Mouse (Mus musculus) liver, adult 2 months (tissue): ENCODE measurements around the gene Spaca9. TPM values are rescaled to one million over a fixed set of nuclear protein-coding genes. Genes with fewer than 3 reads are reported as not detected.

Source experiments
- DNase-seq: peaks from one replicate; pipeline ENCODE4 v3.0.0-alpha.2; 2011; ENCODE audit warnings: low read depth, low spot score; ENCODE audit errors: extremely low read depth
- H3K27ac ChIP-seq: fragments of 200-500 bp; replicated peaks from 2 replicates; pipeline ENCODE4 v1.5.1; 2012; ENCODE audit warnings: low read depth, mild to moderate bottlenecking, control low read depth, inconsistent platforms, low read length; ENCODE audit not compliant: insufficient read depth
- H3K27me3 ChIP-seq: fragments of 200-500 bp; 2 replicates; pipeline ENCODE4 v1.6.1; 2012; ENCODE audit warnings: mild to moderate bottlenecking, moderate library complexity, low read length, inconsistent platforms; ENCODE audit not compliant: control insufficient read depth, insufficient read depth
- H3K36me3 ChIP-seq: fragments of 200-500 bp; 2 replicates; pipeline ENCODE4 v1.6.1; 2012; ENCODE audit warnings: low read length, inconsistent platforms; ENCODE audit not compliant: control insufficient read depth, insufficient read depth
- H3K4me1 ChIP-seq: fragments of 200-500 bp; 2 replicates; pipeline ENCODE4 v1.6.1; 2011; ENCODE audit warnings: low read length; ENCODE audit not compliant: control insufficient read depth, insufficient read depth
- H3K4me3 ChIP-seq: fragments of 200-500 bp; 2 replicates; pipeline ENCODE4 v1.5.1; 2011; ENCODE audit warnings: low read depth, mild to moderate bottlenecking, control low read depth, low read length, moderate library complexity; ENCODE audit not compliant: insufficient read depth
- H3K79me2 ChIP-seq: fragments of 200-500 bp; 2 replicates; pipeline ENCODE4 v1.6.1; 2012; ENCODE audit warnings: inconsistent platforms, mild to moderate bottlenecking, low read length, moderate library complexity; ENCODE audit not compliant: control insufficient read depth, insufficient read depth
- H3K9ac ChIP-seq: fragments of 200-500 bp; 2 replicates; pipeline ENCODE4 v1.6.1; 2012; ENCODE audit warnings: low read depth, mild to moderate bottlenecking, control low read depth, inconsistent platforms, low read length
- CTCF ChIP-seq: fragments of 200-500 bp; IDR thresholded peaks from 2 replicates; pipeline ENCODE4 v1.5.1; 2011; ENCODE audit warnings: low read depth, low read length, control low read depth
- POLR2A ChIP-seq: fragments of 200-500 bp; IDR thresholded peaks from 2 replicates; pipeline ENCODE4 v1.6.1; 2011; ENCODE audit warnings: low read length, control low read depth; ENCODE audit not compliant: insufficient read depth; ENCODE audit errors: extremely low read depth
- WGBS: fragments of 180-500 bp; shearing (Covaris S2); methylation state at CpG from one replicate; pipeline ENCODE4 v1.1.7; 2018; 5-methylcytosine and 5-hydroxymethylcytosine counted together
- polyA plus RNA-seq: library from polyadenylated mRNA; depleted of rRNA; stranded (reverse); fragments of >200 nt; gene quantifications from 2 replicates; pipeline ENCODE4 v1.2.3, GENCODE M21; 2012
- total RNA-seq: library from RNA; depleted of rRNA; stranded (reverse); fragments of >200 nt; gene quantifications from 2 replicates; pipeline ENCODE4 v1.2.3, GENCODE M21; 2014

Spaca9 gene
- total and polyA plus RNA-seq, 2 experiments, result 0.26 TPM; not detected in 1

- WGBS, result 78% methylated on average over 4 of the region's 4 CpGs
- no peak for DNase-seq
- Histone ChIP-seq H3K79me2 (no peaks in the 10 kb centered on the region), H3K9ac (no peak overlapping the region), H3K4me1 (no peaks in the 10 kb centered on the region), H3K4me3 (no peak overlapping the region), H3K27me3 (no peaks in the 10 kb centered on the region), H3K27ac (no peak overlapping the region), H3K36me3 (peaks cover 50% of the 10 kb centered on the region)
- TF ChIP-seq CTCF (no peak), POLR2A (no peak)
Measured at GRCm38 (mm10) chr2:28681718-28682117, 17.8 kb downstream of the Spaca9 start.

DNA sequence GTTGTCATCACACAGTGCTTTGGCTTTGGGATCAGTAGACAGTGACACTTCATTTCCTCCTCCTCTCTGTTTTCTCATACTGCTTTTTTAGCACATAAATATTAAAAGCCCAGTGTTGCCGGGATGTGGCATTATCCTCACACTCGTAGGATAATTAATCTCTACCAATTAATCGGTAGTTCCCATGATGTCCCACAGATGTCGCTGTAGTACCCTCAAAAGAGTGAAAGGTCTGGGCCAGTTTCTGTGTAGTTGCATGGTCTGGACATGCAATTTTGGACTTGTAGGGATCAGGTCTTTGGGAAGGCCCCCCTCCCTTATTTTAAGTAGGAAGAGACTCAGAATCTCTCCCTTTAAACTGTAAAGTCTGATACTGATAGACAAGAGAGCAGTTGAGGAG is 18.8 kb downstream of the Spaca9 start:
- Histone ChIP-seq H3K9ac (no peak overlapping the region), H3K27me3 (no peaks in the 10 kb centered on the region), H3K79me2 (no peaks in the 10 kb centered on the region), H3K4me3 (no peak overlapping the region), H3K4me1 (no peaks in the 10 kb centered on the region), H3K27ac (no peak overlapping the region), H3K36me3 (peaks cover 49% of the 10 kb centered on the region)
- WGBS, result 47% methylated on average over 4 of the region's 4 CpGs
- DNase-seq, result no peak
- TF ChIP-seq CTCF, result no peak
- no peak for TF ChIP-seq POLR2A

GRCm38 (mm10) chr2:28676005-28676404 is 23.5 kb downstream of the Spaca9 start:
- H3K36me3 ChIP-seq, result peaks cover 63% of the 10 kb centered on the region

GRCm38 (mm10) chr2:28671438-28671837 is 28.1 kb downstream of the Spaca9 start:
- TF ChIP-seq POLR2A, result no peak
- no peak for TF ChIP-seq CTCF
- Histone ChIP-seq H3K27me3 (no peaks in the 10 kb centered on the region), H3K9ac (no peak overlapping the region), H3K79me2 (no peaks in the 10 kb centered on the region), H3K27ac (no peak overlapping the region), H3K4me1 (no peaks in the 10 kb centered on the region), H3K4me3 (no peak overlapping the region), H3K36me3 (peaks cover 63% of the 10 kb centered on the region)
- 74% methylated on average over 2 of the region's 2 CpGs for WGBS
- no peak for DNase-seq

More at GRCm38 (mm10) chr2:28676005-28676404, 23.5 kb downstream of the Spaca9 start:
- Histone ChIP-seq H3K27ac (no peak overlapping the region), H3K79me2 (no peaks in the 10 kb centered on the region), H3K4me3 (no peak overlapping the region), H3K27me3 (no peaks in the 10 kb centered on the region), H3K9ac (no peak overlapping the region), H3K4me1 (no peaks in the 10 kb centered on the region)
- DNase-seq, result no peak
- WGBS, result 71% methylated on average over 8 of the region's 8 CpGs
- TF ChIP-seq POLR2A, result no peak
- no peak for TF ChIP-seq CTCF

- no peak overlapping the region for H3K4me3 ChIP-seq
- no peaks in the 10 kb centered on the region for H3K4me1 ChIP-seq
- H3K36me3 ChIP-seq, result peaks cover 59% of the 10 kb centered on the region
- no peak overlapping the region for H3K27ac ChIP-seq
- H3K27me3 ChIP-seq, result no peaks in the 10 kb centered on the region
- no peak for TF ChIP-seq CTCF
- no peak for TF ChIP-seq POLR2A
- H3K9ac ChIP-seq, result no peak overlapping the region
- no peaks in the 10 kb centered on the region for H3K79me2 ChIP-seq
- WGBS, result 89% methylated on average over 3 of the region's 3 CpGs
- DNase-seq, result no peak
Measured at GRCm38 (mm10) chr2:28665818-28666217, 33.7 kb downstream of the Spaca9 start.

DNA sequence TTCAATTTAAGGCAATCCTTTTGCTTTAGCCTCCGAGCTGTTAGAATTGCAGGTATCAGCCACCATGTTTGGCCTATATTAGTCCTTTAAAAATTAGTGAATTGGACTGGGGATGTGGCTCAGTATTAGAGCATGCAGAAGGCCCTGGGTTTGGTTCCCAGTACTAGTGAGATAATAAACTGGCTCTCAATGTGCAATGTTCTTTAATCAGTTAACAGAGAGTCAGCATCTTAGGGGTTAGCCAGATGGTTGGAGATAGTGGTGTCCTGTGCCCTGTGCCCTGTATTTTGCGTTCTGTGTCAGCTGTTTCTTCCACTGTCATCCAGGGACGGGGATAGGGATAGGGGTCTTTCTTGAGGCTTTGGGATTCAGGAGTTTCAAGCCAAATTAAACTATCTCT is 36.6 kb downstream of the Spaca9 start:
- Histone ChIP-seq H3K36me3 (peaks cover 55% of the 10 kb centered on the region), H3K4me3 (no peak overlapping the region), H3K27ac (no peak overlapping the region), H3K9ac (no peak overlapping the region), H3K79me2 (no peaks in the 10 kb centered on the region), H3K27me3 (no peaks in the 10 kb centered on the region), H3K4me1 (peaks cover 2% of the 10 kb centered on the region; the same call in 1 of the 2 replicates)
- DNase-seq, result no peak
- WGBS, result 97% methylated on average over 3 of the region's 3 CpGs
- TF ChIP-seq CTCF (no peak), POLR2A (no peak)
